Mouse (Mus musculus) limb, embryonic 12.5 days (tissue): ENCODE measurements around the gene Wdr66. TPM values are rescaled to one million over a fixed set of nuclear protein-coding genes. Genes with fewer than 3 reads are reported as not detected.
A peak's percentile ranks its signal among the peaks of the same experiment; 100 is the strongest.

Experiments
- ATAC-seq: fragments of 200-750 bp; cut with Nextera tagmentation; 2 replicates; pipeline ENCODE4 v1.8.0; 2017; ENCODE audit warnings: low read depth, moderate TSS enrichment; ENCODE audit not compliant: insufficient number of reproducible peaks, insufficient read depth, low FRiP score, low TSS enrichment
- H3K27ac ChIP-seq: fragments of 300-500 bp; sonication (generic); 2 replicates; pipeline ENCODE4 v1.5.1; 2016; ENCODE audit warnings: mild to moderate bottlenecking, moderate library complexity
- H3K27me3 ChIP-seq: fragments of 300-500 bp; sonication (generic); 2 replicates; pipeline ENCODE4 v1.6.1; 2016; ENCODE audit warnings: mild to moderate bottlenecking, moderate library complexity
- H3K36me3 ChIP-seq: fragments of 300-500 bp; sonication (generic); 2 replicates; pipeline ENCODE4 v1.6.1; 2016; ENCODE audit warnings: mild to moderate bottlenecking, moderate library complexity
- H3K4me1 ChIP-seq: fragments of 300-500 bp; sonication (generic); replicated peaks from 2 replicates; pipeline ENCODE4 v1.6.1; 2016
- H3K4me2 ChIP-seq: fragments of 300-500 bp; sonication (generic); 2 replicates; pipeline ENCODE4 v1.6.1; 2016; ENCODE audit warnings: mild to moderate bottlenecking, moderate library complexity
- H3K4me3 ChIP-seq: fragments of 300-500 bp; sonication (generic); replicated peaks from 2 replicates; pipeline ENCODE4 v1.5.1; 2016; ENCODE audit warnings: mild to moderate bottlenecking
- H3K9ac ChIP-seq: fragments of 300-500 bp; sonication (generic); replicated peaks from 2 replicates; pipeline ENCODE4 v1.6.1; 2016; ENCODE audit warnings: mild to moderate bottlenecking, moderate library complexity
- H3K9me3 ChIP-seq: fragments of 300-500 bp; sonication (generic); 2 replicates; pipeline ENCODE4 v1.6.1; 2016; ENCODE audit warnings: mild to moderate bottlenecking, moderate library complexity
- WGBS: fragments of 180-500 bp; shearing (Covaris S2); methylation state at CpG from one replicate; pipeline ENCODE4 v1.1.7; 2016; 5-methylcytosine and 5-hydroxymethylcytosine counted together
- polyA plus RNA-seq: library from polyadenylated mRNA; unstranded; fragments of >200 nt; fragmentation: Nextera tagmentation; extraction: Ambion mirVana; gene quantifications from 2 replicates; pipeline ENCODE4 v1.2.1, GENCODE M21; 2016

Wdr66 gene
- polyA plus RNA-seq, 1 experiment from 2014 or later, result 0.44 TPM

DNA sequence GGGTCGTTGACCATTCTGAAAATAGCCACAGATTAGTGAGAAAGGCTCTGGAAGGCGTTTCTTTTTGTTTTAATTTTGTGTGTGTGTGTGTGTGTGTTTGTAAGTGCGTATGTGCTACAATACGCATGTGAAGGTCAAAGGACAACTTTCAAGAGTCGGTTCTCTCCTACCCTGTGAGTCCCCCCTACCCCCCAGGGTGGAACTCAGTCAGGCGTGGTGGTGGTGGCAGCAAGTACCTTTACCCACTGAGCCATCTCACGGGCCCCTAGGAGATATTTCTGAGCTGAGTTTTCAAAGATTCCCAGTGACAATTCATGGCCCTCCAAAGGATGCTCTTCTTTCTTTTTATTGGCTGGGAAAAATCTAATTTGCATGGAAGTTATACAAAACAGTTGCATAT lies 45.9 kb downstream of the Wdr66 start:
- 81% methylated on average over 7 of the region's 7 CpGs for WGBS
- Histone ChIP-seq H3K9me3 (0 out of 2 replicates have a peak, but pooled peaks cover 3% of the 10 kb centered on the region), H3K9ac (no peak overlapping the region), H3K4me2 (no peak overlapping the region), H3K4me1 (peaks cover 26% of the 10 kb centered on the region), H3K27me3 (no peaks in the 10 kb centered on the region), H3K27ac (no peak overlapping the region), H3K36me3 (no peaks in the 10 kb centered on the region), H3K4me3 (no peak overlapping the region)
- no peak for ATAC-seq

DNA sequence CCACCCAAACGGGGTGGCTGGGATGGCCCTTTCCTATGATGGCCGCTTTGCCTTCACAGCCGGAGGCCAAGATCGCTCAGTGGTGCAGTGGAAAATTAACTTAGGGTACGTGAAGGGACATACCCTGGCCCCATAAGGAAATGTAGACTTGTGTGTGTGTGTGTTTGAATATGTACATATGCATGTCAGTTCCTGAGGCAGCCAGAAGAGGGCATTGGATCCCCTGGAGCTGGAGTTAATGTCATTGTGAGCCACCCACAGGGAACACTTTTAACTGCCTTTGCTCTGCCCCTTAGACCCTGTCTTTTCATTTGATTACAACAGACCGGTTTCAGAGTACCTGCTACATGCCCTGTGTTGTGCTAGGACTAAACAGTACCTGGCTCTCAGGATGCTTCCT lies 46.6 kb downstream of the Wdr66 start:
- no peak for ATAC-seq
- no peak overlapping the region for H3K27ac ChIP-seq
- H3K4me2 ChIP-seq, result no peak overlapping the region
- H3K4me3 ChIP-seq, result no peak overlapping the region
- peaks cover 26% of the 10 kb centered on the region for H3K4me1 ChIP-seq
- WGBS, result 85% methylated on average over 6 of the region's 6 CpGs
- no peaks in the 10 kb centered on the region for H3K27me3 ChIP-seq
- H3K36me3 ChIP-seq, result no peaks in the 10 kb centered on the region
- H3K9me3 ChIP-seq, result 0 out of 2 replicates have a peak, but pooled peaks cover 3% of the 10 kb centered on the region
- no peak overlapping the region for H3K9ac ChIP-seq

DNA sequence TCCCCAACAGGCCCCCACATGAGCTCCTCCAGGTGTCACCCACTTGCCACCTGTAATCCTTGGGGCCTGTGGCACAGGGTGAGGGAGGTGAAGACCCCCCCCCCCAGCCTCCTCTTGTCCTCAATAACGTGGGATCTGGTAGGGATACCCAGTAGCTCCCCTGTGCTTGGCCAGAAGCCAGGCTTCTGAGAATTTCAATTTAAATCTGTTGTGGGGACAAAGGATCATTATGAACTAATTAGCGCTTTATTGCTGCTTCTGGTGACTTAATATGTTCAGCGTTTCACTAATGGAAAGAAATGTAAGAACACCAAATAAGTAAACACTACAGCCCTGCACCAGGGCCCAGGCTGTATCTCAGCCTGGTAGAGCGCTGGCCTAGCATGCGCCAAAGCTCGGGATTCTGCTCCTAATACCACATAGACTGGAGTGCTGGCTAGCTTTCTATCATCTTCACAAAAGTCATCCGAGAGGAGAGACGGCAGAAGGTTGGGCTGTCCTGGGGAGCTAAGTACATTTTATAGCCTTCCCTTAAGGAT lies 48.7 kb downstream of the Wdr66 start:
- WGBS, result 50% methylated on average over 8 of the region's 8 CpGs
- no peak overlapping the region for H3K4me2 ChIP-seq
- peaks cover 26% of the 10 kb centered on the region for H3K4me1 ChIP-seq
- no peak overlapping the region for H3K4me3 ChIP-seq
- no peak for ATAC-seq
- no peaks in the 10 kb centered on the region for H3K9me3 ChIP-seq
- no peaks in the 10 kb centered on the region for H3K36me3 ChIP-seq
- no peaks in the 10 kb centered on the region for H3K27me3 ChIP-seq
- H3K27ac ChIP-seq, result peak overlapping the region; percentile 45; the same call in 1 of the 2 replicates
- no peak overlapping the region for H3K9ac ChIP-seq

DNA sequence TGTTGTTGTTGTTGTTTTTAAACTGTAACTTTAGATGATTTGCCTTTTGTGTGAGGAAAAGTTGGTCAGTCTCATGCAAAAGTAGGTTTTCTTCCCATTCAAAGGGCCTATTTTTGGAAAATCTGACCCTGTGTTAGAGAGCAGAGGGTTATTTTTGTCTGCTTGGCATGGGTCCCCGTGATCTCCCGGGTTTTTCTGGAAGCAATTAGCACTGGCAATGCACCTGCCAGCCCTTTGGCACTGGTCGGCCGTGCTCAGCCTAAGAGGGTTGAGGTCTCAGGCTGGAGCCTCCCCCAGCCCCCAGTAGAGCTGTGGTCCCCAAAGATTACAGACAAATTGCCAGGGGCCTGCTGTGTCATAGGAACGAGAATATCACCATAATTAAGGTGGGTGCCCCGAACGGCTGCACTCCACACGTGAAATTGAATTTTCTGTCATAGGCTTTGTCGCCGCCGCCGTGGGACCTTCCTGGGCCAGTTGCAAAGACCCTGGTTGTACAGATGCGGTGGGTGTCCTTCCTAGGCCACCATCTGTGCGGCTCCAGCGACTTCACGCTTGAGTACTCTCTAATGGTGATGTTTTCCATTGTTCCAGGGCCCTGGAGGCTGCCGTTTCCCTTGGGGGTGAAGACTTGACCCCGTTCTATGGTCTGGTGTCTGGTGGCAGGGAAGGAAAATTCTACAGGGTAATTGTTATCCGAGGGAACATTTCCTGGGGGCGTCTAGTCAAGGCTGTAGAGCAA lies 50.0 kb downstream of the Wdr66 start:
- Histone ChIP-seq H3K36me3 (no peaks in the 10 kb centered on the region), H3K9me3 (no peaks in the 10 kb centered on the region), H3K9ac (no peak overlapping the region), H3K4me3 (no peak overlapping the region), H3K4me1 (peaks cover 27% of the 10 kb centered on the region), H3K27ac (no peak overlapping the region), H3K27me3 (no peaks in the 10 kb centered on the region), H3K4me2 (no peak overlapping the region)
- no peak for ATAC-seq
- 77% methylated on average over 20 of the region's 20 CpGs for WGBS

DNA sequence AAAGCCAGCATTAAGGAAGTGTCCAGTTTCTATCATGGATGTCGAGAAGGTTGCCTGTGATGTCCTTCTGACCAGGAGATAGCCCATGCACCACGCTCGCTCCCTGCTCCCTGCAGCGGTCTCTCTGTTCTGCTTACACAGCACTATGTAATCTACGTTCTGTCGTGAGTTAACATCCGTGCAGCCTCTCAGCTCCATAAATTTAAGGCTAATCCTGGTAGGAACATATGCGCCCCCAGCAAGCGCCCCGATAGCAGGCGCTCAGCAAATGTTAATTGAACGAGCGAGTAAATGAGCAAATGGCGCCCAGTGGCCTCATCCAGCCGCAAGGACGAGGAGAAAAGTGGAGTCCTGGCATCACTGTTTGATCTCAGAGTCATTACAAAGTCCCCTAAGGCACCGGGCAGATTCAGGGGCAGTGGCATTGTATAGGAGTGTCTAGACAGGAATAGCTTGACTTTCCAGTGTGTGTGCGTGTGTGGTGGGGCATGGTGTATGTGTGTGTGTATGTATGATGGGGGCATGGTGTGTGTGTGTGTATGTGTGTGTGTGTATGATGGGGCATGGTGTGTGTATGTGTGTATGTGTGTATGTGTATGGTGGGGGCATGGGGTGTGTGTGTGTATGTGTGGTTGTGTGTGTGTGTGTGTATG lies 55.9 kb downstream of the Wdr66 start:
- Histone ChIP-seq H3K4me1 (peaks cover 27% of the 10 kb centered on the region), H3K4me3 (no peak overlapping the region), H3K9ac (no peak overlapping the region), H3K27ac (0 out of 2 replicates have a peak overlapping the region, but pooled peaks have one; percentile 23), H3K27me3 (no peaks in the 10 kb centered on the region), H3K4me2 (no peak overlapping the region), H3K36me3 (no peaks in the 10 kb centered on the region), H3K9me3 (no peaks in the 10 kb centered on the region)
- 54% methylated on average over 18 of the region's 18 CpGs for WGBS
- ATAC-seq, result no peak

DNA sequence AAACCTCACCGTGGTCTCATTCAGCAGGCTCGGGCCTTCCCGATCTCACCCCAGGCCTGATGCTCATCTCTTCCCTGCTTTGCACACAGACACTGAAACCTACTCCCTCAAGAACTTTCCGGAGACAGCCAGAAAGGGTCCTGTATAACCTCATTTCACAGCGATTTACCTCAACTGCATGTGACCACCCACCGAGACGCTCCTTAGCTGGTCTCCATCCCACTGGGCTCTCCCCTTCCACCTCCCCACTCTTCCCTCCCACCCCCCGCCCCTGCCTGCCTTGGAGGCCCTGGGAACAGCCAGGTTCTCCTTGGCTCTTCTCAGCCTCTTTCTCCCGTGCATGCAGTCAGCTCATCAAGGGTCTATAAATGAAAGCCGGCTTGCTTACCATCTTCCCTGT lies 57.9 kb downstream of the Wdr66 start:
- Histone ChIP-seq H3K4me2 (no peak overlapping the region), H3K4me1 (peaks cover 39% of the 10 kb centered on the region), H3K9me3 (no peaks in the 10 kb centered on the region), H3K4me3 (no peak overlapping the region), H3K27me3 (no peaks in the 10 kb centered on the region), H3K36me3 (no peaks in the 10 kb centered on the region), H3K27ac (no peak overlapping the region), H3K9ac (0 out of 2 replicates have a peak overlapping the region, but pooled peaks have one; percentile 38)
- ATAC-seq, result no peak
- 29% methylated on average over 10 of the region's 10 CpGs for WGBS

DNA sequence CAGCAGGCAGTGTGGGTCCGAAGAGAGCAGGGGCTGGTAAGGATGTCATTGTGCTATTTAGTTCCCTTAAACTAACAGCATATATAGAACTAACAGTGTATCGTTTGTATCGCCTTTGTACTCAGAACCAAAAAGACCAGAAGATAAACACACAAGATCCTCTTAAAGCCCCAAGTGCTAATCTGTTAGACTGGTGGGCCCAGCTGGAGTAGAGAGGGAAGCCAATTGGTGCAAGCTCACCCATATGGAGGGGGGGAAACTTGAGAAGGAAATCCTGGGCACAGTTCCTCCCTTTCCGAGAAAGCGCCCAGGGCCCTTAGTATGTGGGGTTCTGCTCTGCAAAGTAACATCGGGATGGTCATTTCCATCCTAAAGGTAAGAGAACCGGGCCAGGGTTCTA lies 58.3 kb downstream of the Wdr66 start:
- ATAC-seq, result no peak
- Histone ChIP-seq H3K9me3 (no peaks in the 10 kb centered on the region), H3K4me1 (peaks cover 43% of the 10 kb centered on the region), H3K36me3 (no peaks in the 10 kb centered on the region), H3K4me2 (no peak overlapping the region), H3K9ac (no peak overlapping the region), H3K4me3 (no peak overlapping the region), H3K27me3 (no peaks in the 10 kb centered on the region), H3K27ac (no peak overlapping the region)
- WGBS, result 42% methylated on average over 7 of the region's 7 CpGs

DNA sequence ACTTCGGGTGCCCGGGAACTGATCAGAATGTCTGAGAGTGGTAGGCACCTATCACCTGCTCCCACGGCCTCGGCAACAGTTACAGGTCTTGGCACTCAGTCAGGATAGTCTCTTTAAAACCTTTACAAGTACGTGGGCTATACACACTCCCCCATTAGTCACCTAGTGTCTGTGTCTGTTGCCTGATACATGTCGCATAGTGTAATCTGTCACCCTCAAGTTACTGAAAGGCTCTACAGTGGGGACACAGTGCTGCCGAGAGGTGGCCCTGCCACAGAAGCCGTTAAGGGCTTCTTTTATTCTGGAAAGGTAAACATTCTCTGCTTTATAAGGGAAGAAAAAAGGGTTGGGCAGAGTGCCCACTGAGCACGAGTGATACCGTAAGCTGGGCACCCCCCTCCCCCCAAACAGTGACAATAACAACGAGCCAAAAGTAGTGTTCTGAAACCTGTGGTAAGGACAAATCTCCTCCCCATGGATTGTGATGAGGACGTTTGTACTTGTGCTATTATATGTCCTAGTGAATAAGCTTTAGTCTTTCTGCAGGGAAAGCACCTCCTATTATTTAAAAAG lies 61.2 kb downstream of the Wdr66 start:
- 63% methylated on average over 12 of the region's 12 CpGs for WGBS
- ATAC-seq, result no peak

DNA sequence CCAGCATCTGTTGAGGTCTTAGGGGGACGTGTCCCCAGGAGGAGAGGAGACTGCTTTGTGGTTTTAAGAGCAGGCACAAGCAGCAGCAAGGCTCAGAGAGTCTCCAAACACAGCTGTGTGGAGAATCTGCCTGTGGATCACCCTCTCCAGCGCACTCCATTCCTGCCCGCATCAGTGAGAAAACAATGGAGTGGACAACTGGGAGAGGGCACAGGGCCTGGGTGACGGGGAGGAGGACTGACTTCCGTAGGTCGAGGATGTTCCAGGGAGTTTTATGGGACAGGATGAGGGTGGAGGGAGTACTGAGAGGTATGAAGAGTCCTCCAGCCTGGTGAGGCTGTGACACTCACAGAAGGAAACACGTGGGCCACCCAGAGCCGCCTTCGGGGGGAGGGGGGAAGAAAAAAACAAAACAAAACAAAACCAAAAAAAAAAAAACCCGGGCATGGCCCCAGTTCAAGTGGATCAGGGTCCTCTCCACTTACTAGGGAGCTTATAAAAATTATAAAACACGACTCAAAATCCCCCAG lies 62.0 kb downstream of the Wdr66 start:
- WGBS, result 57% methylated on average over 11 of the region's 11 CpGs
- no peaks in the 10 kb centered on the region for H3K27me3 ChIP-seq
- no peak overlapping the region for H3K4me2 ChIP-seq
- no peak overlapping the region for H3K4me3 ChIP-seq
- ATAC-seq, result no peak
- H3K9me3 ChIP-seq, result no peaks in the 10 kb centered on the region
- 0 out of 2 replicates have a peak overlapping the region, but pooled peaks have one; percentile 12 for H3K27ac ChIP-seq
- peaks cover 50% of the 10 kb centered on the region for H3K4me1 ChIP-seq
- H3K36me3 ChIP-seq, result no peaks in the 10 kb centered on the region
- H3K9ac ChIP-seq, result no peak overlapping the region

More for the DNA sequence above, 61.2 kb downstream of the Wdr66 start:
- Histone ChIP-seq H3K9me3 (no peaks in the 10 kb centered on the region), H3K27ac (no peak overlapping the region), H3K36me3 (no peaks in the 10 kb centered on the region), H3K4me2 (no peak overlapping the region), H3K4me1 (peaks cover 48% of the 10 kb centered on the region), H3K4me3 (no peak overlapping the region), H3K9ac (no peak overlapping the region), H3K27me3 (no peaks in the 10 kb centered on the region)

DNA sequence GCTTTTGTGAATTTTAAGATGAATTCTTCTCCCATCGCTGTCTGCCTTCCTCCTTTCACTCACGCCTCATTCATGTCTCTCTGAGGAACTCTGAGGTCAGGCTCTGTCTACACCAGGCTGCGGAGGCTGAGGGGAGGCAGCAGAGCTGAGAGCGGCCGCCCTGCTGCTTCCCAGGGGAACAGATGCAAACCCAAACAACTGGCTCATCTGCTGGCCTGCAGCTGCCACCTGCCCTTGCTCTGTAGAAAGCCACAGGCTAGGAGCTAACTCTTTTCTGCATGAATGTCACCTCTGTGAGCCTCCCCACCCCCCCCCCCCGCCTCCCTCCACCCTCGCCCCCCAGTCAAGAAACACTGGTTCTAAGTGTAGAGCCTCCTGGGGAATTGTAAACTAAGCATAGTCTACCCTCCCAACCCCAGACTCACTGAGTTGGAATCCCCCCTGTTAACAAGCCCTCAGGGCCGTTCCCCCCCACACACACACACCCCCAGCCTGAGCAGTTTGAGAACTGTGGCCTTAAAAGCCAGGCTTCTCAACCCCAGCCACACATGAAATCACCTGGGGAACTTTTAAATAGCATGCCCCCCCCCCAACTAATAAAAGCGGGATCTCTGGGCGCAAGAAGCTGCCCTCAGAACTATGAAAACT lies 63.4 kb downstream of the Wdr66 start:
- 18% methylated on average over 10 of the region's 10 CpGs for WGBS
- H3K4me3 ChIP-seq, result no peak overlapping the region
- no peaks in the 10 kb centered on the region for H3K9me3 ChIP-seq
- no peaks in the 10 kb centered on the region for H3K27me3 ChIP-seq
- peaks cover 42% of the 10 kb centered on the region for H3K4me1 ChIP-seq
- H3K4me2 ChIP-seq, result peak overlapping the region; percentile 32; the same call in 1 of the 2 replicates
- no peaks in the 10 kb centered on the region for H3K36me3 ChIP-seq
- peak; percentile 52 for ATAC-seq
- peak overlapping the region; percentile 56; the same call in 1 of the 2 replicates for H3K27ac ChIP-seq
- no peak overlapping the region for H3K9ac ChIP-seq
